8 mouse cellular contexts compared by ENCODE assay signal in the genomic region with DNA sequence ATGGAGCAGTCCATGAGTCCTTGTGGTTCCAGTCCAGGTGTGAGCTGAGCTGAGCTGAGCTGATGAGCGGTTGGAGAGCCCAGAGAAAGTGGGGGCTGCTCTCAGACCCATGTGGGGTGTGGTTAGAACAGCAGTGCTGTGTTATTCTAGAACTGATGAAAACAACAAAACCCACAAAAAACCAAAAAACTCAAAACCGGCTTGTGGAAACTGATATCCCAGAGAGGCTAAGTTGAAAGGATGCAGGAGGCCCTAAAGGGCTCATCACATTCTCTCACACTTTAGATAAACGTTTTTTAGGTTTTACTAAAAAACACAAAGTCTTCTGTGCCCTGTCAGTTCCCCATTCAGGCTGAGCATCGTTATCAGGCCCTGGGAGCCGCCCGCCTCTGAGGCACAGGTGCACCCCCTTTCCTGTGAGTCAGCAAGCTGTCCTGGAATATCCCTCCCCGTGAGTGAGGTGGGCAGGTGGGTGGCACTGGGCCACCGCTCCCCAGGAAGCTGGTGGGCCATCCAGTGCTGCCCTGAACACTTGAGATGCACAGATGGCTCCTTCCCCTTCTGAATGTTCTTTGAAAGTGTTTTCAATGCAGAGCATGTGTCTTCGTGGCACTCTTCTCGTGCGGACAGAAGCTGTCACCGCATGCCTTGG. TPM values are rescaled to one million over a fixed set of nuclear protein-coding genes. Genes with fewer than 3 reads are reported as not detected.
DNase-seq lines count a peak whose midpoint lies in the region; ATAC-seq lines count a peak whose summit lies in the region.

No protein-coding gene starts in this region.

- H3K9me3 ChIP-seq in limb, embryonic 12.5 days = no peaks in the 10 kb centered on the region
- no peaks in the 10 kb centered on the region for H3K9me3 ChIP-seq in limb, embryonic 10.5 days (replicated peaks)
- no peaks in the 10 kb centered on the region for H3K9me3 ChIP-seq in kidney, embryonic 16.5 days (ENCODE audit: low read length)

- 0 out of 2 replicates have a peak overlapping the region, but pooled peaks have one; percentile 24 for H3K27ac ChIP-seq in limb, embryonic 12.5 days
- no peak overlapping the region; the same call in 1 of the 2 replicates for H3K27ac ChIP-seq in limb, embryonic 10.5 days
- no peak overlapping the region for H3K27ac ChIP-seq in kidney, embryonic 16.5 days (ENCODE audit: low read length)

- H3K9ac ChIP-seq in limb, embryonic 12.5 days (replicated peaks) = no peak overlapping the region
- H3K9ac ChIP-seq in kidney, embryonic 16.5 days (replicated peaks; ENCODE audit: low read length) = no peak overlapping the region

- ATAC-seq in limb, embryonic 12.5 days (ENCODE audit: insufficient number of reproducible peaks, insufficient read depth, low FRiP score, low TSS enrichment, low read depth) = no peak
- ATAC-seq in common myeloid progenitor, adult 5-6 weeks (replicated peaks; ENCODE audit: low read depth, poor library complexity, severe bottlenecking) = peak; percentile 63
- no peak for ATAC-seq in kidney, embryonic 16.5 days (ENCODE audit: low FRiP score, low TSS enrichment)

- no peak overlapping the region for H3K4me3 ChIP-seq in limb, embryonic 12.5 days (replicated peaks)
- no peak overlapping the region for H3K4me3 ChIP-seq in limb, embryonic 10.5 days
- H3K4me3 ChIP-seq in kidney, embryonic 16.5 days (ENCODE audit: low read length) = no peak overlapping the region

- H3K4me1 ChIP-seq in limb, embryonic 12.5 days (replicated peaks) = peaks cover 79% of the 10 kb centered on the region
- peaks cover 80% of the 10 kb centered on the region for H3K4me1 ChIP-seq in limb, embryonic 10.5 days
- peaks cover 64% of the 10 kb centered on the region for H3K4me1 ChIP-seq in kidney, embryonic 16.5 days (ENCODE audit: insufficient read depth, low read length)

- WGBS in limb, embryonic 12.5 days = 67% methylated on average over 12 of the region's 12 CpGs
- WGBS in limb, embryonic 10.5 days = 76% methylated on average over 12 of the region's 12 CpGs
- WGBS in kidney, embryonic 16.5 days = 63% methylated on average over 12 of the region's 12 CpGs

- no peaks in the 10 kb centered on the region for H3K27me3 ChIP-seq in limb, embryonic 12.5 days
- H3K27me3 ChIP-seq in limb, embryonic 10.5 days (ENCODE audit: low read depth, poor library complexity, severe bottlenecking) = no peaks in the 10 kb centered on the region
- H3K27me3 ChIP-seq in kidney, embryonic 16.5 days (ENCODE audit: insufficient read depth, low read length) = no peaks in the 10 kb centered on the region

- peaks cover 89% of the 10 kb centered on the region for H3K36me3 ChIP-seq in limb, embryonic 12.5 days
- peaks cover 100% of the 10 kb centered on the region for H3K36me3 ChIP-seq in limb, embryonic 10.5 days
- H3K36me3 ChIP-seq in kidney, embryonic 16.5 days (ENCODE audit: insufficient read depth, low read length) = peaks cover 2% of the 10 kb centered on the region; the same call in 1 of the 2 replicates

- no peak for DNase-seq in limb, embryonic 10.5 days (ENCODE audit: low spot score)
- peak; percentile 66 for DNase-seq in induced T-regulatory cell, adult 2 months (ENCODE audit: low read depth)
- peak; percentile 26 for DNase-seq in naive thymus-derived CD4-positive, alpha-beta T cell, adult 2 months (ENCODE audit: low read depth)
- no peak for DNase-seq in spleen, postnatal 14 days (ENCODE audit: low spot score in 2 of 2)
- no peak for DNase-seq in urinary bladder, postnatal 14 days (ENCODE audit: low spot score)

- H3K4me2 ChIP-seq in limb, embryonic 12.5 days = no peak overlapping the region
- no peak overlapping the region for H3K4me2 ChIP-seq in kidney, embryonic 16.5 days (replicated peaks; ENCODE audit: low read depth, low read length)

RNA-seq across cellular contexts. Expression of a gene that starts 24.6 kb away (rescaled TPM):
- 278 and 295 TPM in 2 replicates for polyA plus RNA-seq in limb, embryonic 12.5 days (2016; fragmentation: Nextera tagmentation; extraction: Ambion mirVana)
- polyA plus RNA-seq in limb, embryonic 10.5 days (2016; fragmentation: Nextera tagmentation; extraction: Ambion mirVana) = 225 and 250 TPM in 2 replicates
- total RNA-seq in common myeloid progenitor, adult 5-6 weeks (2017) = 40.5 and 53.3 TPM in 2 replicates
- polyA plus RNA-seq in kidney, embryonic 16.5 days (2015; fragmentation: Nextera tagmentation; extraction: Ambion mirVana) = 66.4 and 79.4 TPM in 2 replicates

Comparison
In these comparisons a context has a peak if more than half of its experiments do, and no peak if none do; other contexts are left out.
1. DNase-seq: peak in induced T-regulatory cell, adult 2 months (single experiment) and naive thymus-derived CD4-positive, alpha-beta T cell, adult 2 months (single experiment); none in limb, embryonic 10.5 days (single experiment), spleen, postnatal 14 days (0 of 2) and urinary bladder, postnatal 14 days (single experiment).